Mouse (Mus musculus) kidney, postnatal 0 days (tissue): ENCODE results near the gene Hoxa1. TPM values are rescaled to one million over a fixed set of nuclear protein-coding genes. Genes with fewer than 3 reads are reported as not detected.

Experiments
- ATAC-seq: fragments of 200-750 bp; cut with Nextera tagmentation; replicated peaks from 2 replicates; pipeline ENCODE4 v1.8.0; 2017; ENCODE audit warnings: low read depth, moderate number of reproducible peaks, moderate TSS enrichment, moderate library complexity; ENCODE audit not compliant: low FRiP score
- DNase-seq: peaks from one replicate; pipeline ENCODE4 v3.0.0-alpha.2; 2016; ENCODE audit warnings: low spot score
- H3K27ac ChIP-seq: fragments of 300-500 bp; sonication (generic); 2 replicates; pipeline ENCODE4 v1.5.1; 2014; ENCODE audit warnings: mild to moderate bottlenecking
- H3K27me3 ChIP-seq: fragments of 300-500 bp; sonication (generic); 2 replicates; pipeline ENCODE4 v1.6.1; 2014; ENCODE audit warnings: low read length, mixed read lengths; ENCODE audit not compliant: insufficient read depth
- H3K36me3 ChIP-seq: fragments of 300-500 bp; sonication (generic); 2 replicates; pipeline ENCODE4 v1.6.1; 2014; ENCODE audit warnings: low read length, mixed read lengths; ENCODE audit not compliant: insufficient read depth
- H3K4me1 ChIP-seq: fragments of 300-500 bp; sonication (generic); replicated peaks from 2 replicates; pipeline ENCODE4 v1.6.1; 2014; ENCODE audit warnings: antibody characterized with exemption, low read length, mixed read lengths; ENCODE audit not compliant: insufficient read depth
- H3K4me2 ChIP-seq: fragments of 300-500 bp; sonication (generic); 2 replicates; pipeline ENCODE4 v1.6.1; 2014; ENCODE audit warnings: mild to moderate bottlenecking, low read length, moderate library complexity, mixed read lengths
- H3K4me3 ChIP-seq: fragments of 300-500 bp; sonication (generic); replicated peaks from 2 replicates; pipeline ENCODE4 v1.5.1; 2014; ENCODE audit warnings: low read depth, low read length
- H3K9ac ChIP-seq: fragments of 300-500 bp; sonication (generic); 2 replicates; pipeline ENCODE4 v1.6.1; 2014; ENCODE audit warnings: low read depth, low read length
- H3K9me3 ChIP-seq: fragments of 300-500 bp; sonication (generic); replicated peaks from 2 replicates; pipeline ENCODE4 v1.6.1; 2016; ENCODE audit warnings: low read length, inconsistent platforms, mixed read lengths
- CTCF ChIP-seq: IDR thresholded peaks from 2 replicates; pipeline ENCODE4 v1.5.1; 2016; ENCODE audit warnings: antibody characterized with exemption, low read depth, mild to moderate bottlenecking, moderate library complexity
- WGBS: fragments of 180-500 bp; shearing (Covaris S2); extraction: QIAGEN DNeasy Blood & Tissue Kit; methylation state at CpG from one replicate; pipeline ENCODE4 v1.1.7; 2014; 5-methylcytosine and 5-hydroxymethylcytosine counted together
- polyA plus RNA-seq: library from polyadenylated mRNA; unstranded; fragments of >200 nt; fragmentation: Nextera tagmentation; extraction: Ambion mirVana; gene quantifications from 2 replicates; pipeline ENCODE4 v1.2.1, GENCODE M21; 2015

The Hoxa1 gene
- polyA plus RNA-seq, 1 experiment from 2014 or later: 0.64 TPM

- DNase-seq: no peak
- 1% methylated on average over 24 of the region's 35 CpGs for WGBS
- Histone ChIP-seq H3K4me1 (peaks cover 42% of the 10 kb centered on the region), H3K4me3 (peak overlapping the region; percentile 66), H3K9me3 (no peaks in the 10 kb centered on the region), H3K9ac (peak overlapping the region; percentile 88), H3K36me3 (no peaks in the 10 kb centered on the region), H3K27me3 (no peaks in the 10 kb centered on the region), H3K4me2 (peak overlapping the region; percentile 81), H3K27ac (peak overlapping the region; percentile 96)
- ATAC-seq: peak; percentile 8
- TF ChIP-seq CTCF: no peak
Observed at GRCm38 (mm10) chr6:52175864-52176263, 17.7 kb upstream of the Hoxa1 start.

- H3K27me3 ChIP-seq: no peaks in the 10 kb centered on the region
- H3K4me2 ChIP-seq: peak overlapping the region; percentile 81
- H3K27ac ChIP-seq: peak overlapping the region; percentile 96
- no peaks in the 10 kb centered on the region for H3K9me3 ChIP-seq
- ATAC-seq: peak; percentile 52
- 2% methylated on average over 41 of the region's 41 CpGs for WGBS
- peak overlapping the region; percentile 66 for H3K4me3 ChIP-seq
- no peaks in the 10 kb centered on the region for H3K36me3 ChIP-seq
- DNase-seq: peak; percentile 94
- peak overlapping the region; percentile 88 for H3K9ac ChIP-seq
- H3K4me1 ChIP-seq: peaks cover 40% of the 10 kb centered on the region
- TF ChIP-seq CTCF: no peak
Observed at GRCm38 (mm10) chr6:52174968-52175751, 17.0 kb upstream of the Hoxa1 start.

- no peak for TF ChIP-seq CTCF
- peaks cover 35% of the 10 kb centered on the region for H3K4me1 ChIP-seq
- H3K4me3 ChIP-seq: no peak overlapping the region
- no peak for DNase-seq
- no peaks in the 10 kb centered on the region for H3K27me3 ChIP-seq
- H3K9ac ChIP-seq: no peak overlapping the region
- peak overlapping the region; percentile 67; the same call in 1 of the 2 replicates for H3K4me2 ChIP-seq
- H3K27ac ChIP-seq: peak overlapping the region; percentile 85
- WGBS: 4% methylated on average over 4 of the region's 4 CpGs
- no peaks in the 10 kb centered on the region for H3K36me3 ChIP-seq
- ATAC-seq: no peak
- H3K9me3 ChIP-seq: no peaks in the 10 kb centered on the region
Observed at GRCm38 (mm10) chr6:52173648-52174047, 15.5 kb upstream of the Hoxa1 start.

DNA sequence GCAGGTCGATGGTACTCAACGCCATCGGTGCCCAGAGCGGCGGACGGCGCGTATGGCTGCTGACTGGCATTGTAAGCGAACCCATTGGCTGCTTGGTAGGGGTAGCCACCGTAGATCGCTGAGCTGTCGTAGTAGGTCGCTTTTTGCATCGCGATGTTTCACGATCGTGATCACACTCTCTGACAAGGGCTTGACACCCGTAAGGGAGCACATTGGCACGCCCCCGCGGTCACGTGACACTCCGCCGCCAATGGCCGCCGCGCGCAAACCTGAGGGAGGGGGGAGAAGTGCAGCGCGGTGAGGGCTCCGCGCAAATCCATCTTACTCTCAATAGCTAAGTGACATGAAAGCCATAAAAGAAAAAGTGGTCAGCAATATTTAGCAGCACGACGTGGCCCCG, 14.4 kb upstream of the Hoxa1 start:
- 1% methylated on average over 35 of the region's 35 CpGs for WGBS
- H3K9ac ChIP-seq: peak overlapping the region; percentile 43; the same call in 1 of the 2 replicates
- H3K4me2 ChIP-seq: peak overlapping the region; percentile 67
- no peaks in the 10 kb centered on the region for H3K9me3 ChIP-seq
- H3K36me3 ChIP-seq: no peaks in the 10 kb centered on the region
- no peak for TF ChIP-seq CTCF
- ATAC-seq (peak; percentile 74), DNase-seq (peak; percentile 97)
- no peaks in the 10 kb centered on the region for H3K27me3 ChIP-seq
- H3K27ac ChIP-seq: peak overlapping the region; percentile 85
- peaks cover 39% of the 10 kb centered on the region for H3K4me1 ChIP-seq
- H3K4me3 ChIP-seq: peak overlapping the region; percentile 21

DNA sequence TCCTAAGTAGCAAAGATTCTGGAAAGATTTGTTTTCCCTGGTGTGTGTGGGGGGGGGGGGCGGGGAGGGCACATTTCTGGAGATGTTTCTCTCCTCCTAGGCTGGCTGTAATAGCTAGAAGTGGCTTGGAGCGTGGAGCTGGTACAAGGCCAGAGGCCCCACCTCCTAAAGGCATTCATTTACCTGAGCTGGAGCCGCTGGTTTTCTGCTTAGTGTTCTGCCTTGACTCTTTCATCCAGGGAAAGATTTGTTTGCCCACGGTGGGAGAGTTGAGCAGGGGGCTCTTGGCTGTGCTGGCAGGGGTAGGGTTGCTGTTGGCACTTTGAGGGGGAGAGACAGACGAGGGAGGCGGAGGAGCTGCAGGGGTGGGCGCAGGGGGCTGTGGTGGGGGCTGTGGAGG, 13.8 kb upstream of the Hoxa1 start:
- Histone ChIP-seq H3K4me1 (peaks cover 40% of the 10 kb centered on the region), H3K27ac (peak overlapping the region; percentile 85), H3K4me2 (peak overlapping the region; percentile 67), H3K36me3 (no peaks in the 10 kb centered on the region), H3K27me3 (no peaks in the 10 kb centered on the region), H3K9me3 (no peaks in the 10 kb centered on the region), H3K4me3 (peak overlapping the region; percentile 21; the same call in 1 of the 2 replicates), H3K9ac (peak overlapping the region; percentile 43; the same call in 1 of the 2 replicates)
- ATAC-seq (no peak), DNase-seq (no peak)
- no peak for TF ChIP-seq CTCF
- 22% methylated on average over 7 of the region's 7 CpGs for WGBS

DNA sequence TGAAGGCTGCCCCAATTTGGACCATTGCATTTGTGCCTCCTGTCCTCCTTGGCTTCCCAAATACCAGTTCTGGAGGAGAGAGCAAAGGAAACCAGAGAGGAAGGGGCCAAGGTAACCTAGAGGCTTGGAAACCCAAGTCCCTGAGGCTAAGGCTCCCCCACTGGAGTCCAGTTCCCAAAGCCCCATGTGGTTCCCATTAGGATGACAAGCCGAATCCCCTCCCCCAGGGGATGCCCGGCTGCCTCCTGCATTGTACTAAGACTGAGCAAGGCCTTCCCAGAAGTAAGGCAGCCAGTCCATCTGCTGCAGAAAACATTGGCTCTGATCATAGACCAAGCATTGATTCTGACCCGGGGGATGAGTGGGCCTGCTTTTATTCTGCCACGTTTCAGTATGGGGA, 13.2 kb upstream of the Hoxa1 start:
- WGBS: 19% methylated on average over 4 of the region's 4 CpGs
- DNase-seq (peak; percentile 73), ATAC-seq (no peak)
- H3K4me1 ChIP-seq: peaks cover 44% of the 10 kb centered on the region
- H3K4me3 ChIP-seq: no peak overlapping the region
- 0 out of 2 replicates have a peak overlapping the region, but pooled peaks have one; percentile 36 for H3K4me2 ChIP-seq
- H3K27ac ChIP-seq: peak overlapping the region; percentile 85
- no peaks in the 10 kb centered on the region for H3K36me3 ChIP-seq
- TF ChIP-seq CTCF: no peak
- H3K9ac ChIP-seq: no peak overlapping the region
- H3K27me3 ChIP-seq: no peaks in the 10 kb centered on the region
- no peaks in the 10 kb centered on the region for H3K9me3 ChIP-seq
